30 mouse cellular contexts compared by ENCODE assay signal in genomic region chr12:46303136-46303797, GRCm38 (mm10).
DNase-seq lines count a peak whose midpoint lies in the region; ATAC-seq and TF ChIP-seq lines count a peak whose summit lies in the region.
"Had no signal": no experiment of that assay in that cellular context is flagged by ENCODE, and none has a peak within 500 bp of the region (broad histone marks: within the 10 kb centered on the region; RNA-seq: fewer than 3 reads in every experiment).

No protein-coding gene starts in this region.

- no peaks in the 10 kb centered on the region for H3K36me3 ChIP-seq in hindbrain, embryonic 12.5 days
- no peaks in the 10 kb centered on the region for H3K36me3 ChIP-seq in hindbrain, embryonic 16.5 days (ENCODE audit: control insufficient read depth, insufficient read depth, low read length)
- H3K36me3 ChIP-seq in midbrain, embryonic 14.5 days (ENCODE audit: control insufficient read depth, insufficient read depth, low read length), result no peaks in the 10 kb centered on the region
- H3K36me3 ChIP-seq in midbrain, postnatal 0 days (ENCODE audit: insufficient read depth, low read length), result no peaks in the 10 kb centered on the region
- H3K36me3 ChIP-seq in midbrain, embryonic 16.5 days (ENCODE audit: control insufficient read depth, insufficient read depth, low read length), result no peaks in the 10 kb centered on the region
- H3K36me3 ChIP-seq in midbrain, embryonic 13.5 days, result no peaks in the 10 kb centered on the region
- H3K36me3 ChIP-seq: embryonic facial prominence, embryonic 13.5 days; embryonic facial prominence, embryonic 15.5 days; forebrain, embryonic 10.5 days; forebrain, embryonic 12.5 days had no signal

- no peak overlapping the region for H3K9ac ChIP-seq in hindbrain, embryonic 12.5 days
- no peak overlapping the region for H3K9ac ChIP-seq in hindbrain, embryonic 16.5 days (ENCODE audit: low read depth, low read length)
- H3K9ac ChIP-seq in midbrain, embryonic 14.5 days (replicated peaks; ENCODE audit: low read length), result no peak overlapping the region
- H3K9ac ChIP-seq in midbrain, postnatal 0 days (replicated peaks; ENCODE audit: low read length, poor library complexity, severe bottlenecking), result no peak overlapping the region
- H3K9ac ChIP-seq in midbrain, embryonic 16.5 days (ENCODE audit: low read depth, low read length), result no peak overlapping the region
- no peak overlapping the region for H3K9ac ChIP-seq in midbrain, embryonic 13.5 days (replicated peaks)
- H3K9ac ChIP-seq: embryonic facial prominence, embryonic 13.5 days; embryonic facial prominence, embryonic 15.5 days; forebrain, embryonic 12.5 days had no signal

- H3K27ac ChIP-seq in hindbrain, embryonic 12.5 days, result no peak overlapping the region
- H3K27ac ChIP-seq in hindbrain, embryonic 16.5 days (ENCODE audit: low read depth, low read length), result no peak overlapping the region
- no peak overlapping the region for H3K27ac ChIP-seq in midbrain, embryonic 14.5 days (replicated peaks; ENCODE audit: low read depth, low read length)
- no peak overlapping the region for H3K27ac ChIP-seq in midbrain, postnatal 0 days (ENCODE audit: low read depth, low read length)
- no peak overlapping the region for H3K27ac ChIP-seq in midbrain, embryonic 16.5 days (ENCODE audit: low read length)
- H3K27ac ChIP-seq in midbrain, embryonic 13.5 days, result no peak overlapping the region; the same call in 1 of the 2 replicates
- H3K27ac ChIP-seq: embryonic facial prominence, embryonic 13.5 days; embryonic facial prominence, embryonic 15.5 days; forebrain, embryonic 10.5 days; forebrain, embryonic 12.5 days had no signal

- H3K9me3 ChIP-seq in hindbrain, embryonic 12.5 days (replicated peaks), result no peaks in the 10 kb centered on the region
- no peaks in the 10 kb centered on the region for H3K9me3 ChIP-seq in hindbrain, embryonic 16.5 days (ENCODE audit: control insufficient read depth, low read length)
- no peaks in the 10 kb centered on the region for H3K9me3 ChIP-seq in midbrain, embryonic 14.5 days (ENCODE audit: control insufficient read depth, low read length)
- no peaks in the 10 kb centered on the region for H3K9me3 ChIP-seq in midbrain, postnatal 0 days (ENCODE audit: low read length)
- no peaks in the 10 kb centered on the region for H3K9me3 ChIP-seq in midbrain, embryonic 16.5 days (replicated peaks; ENCODE audit: control insufficient read depth, low read length, poor library complexity, severe bottlenecking)
- no peaks in the 10 kb centered on the region for H3K9me3 ChIP-seq in midbrain, embryonic 13.5 days
- H3K9me3 ChIP-seq: embryonic facial prominence, embryonic 13.5 days; embryonic facial prominence, embryonic 15.5 days; forebrain, embryonic 10.5 days; forebrain, embryonic 12.5 days had no signal

- no peak overlapping the region for H3K4me2 ChIP-seq in hindbrain, embryonic 12.5 days (replicated peaks)
- H3K4me2 ChIP-seq in hindbrain, embryonic 16.5 days (ENCODE audit: low read length), result no peak overlapping the region
- H3K4me2 ChIP-seq in midbrain, embryonic 14.5 days (ENCODE audit: low read length), result no peak overlapping the region
- H3K4me2 ChIP-seq in midbrain, postnatal 0 days (ENCODE audit: low read depth, low read length, poor library complexity, severe bottlenecking), result no peak overlapping the region
- no peak overlapping the region for H3K4me2 ChIP-seq in midbrain, embryonic 16.5 days (ENCODE audit: low read length)
- no peak overlapping the region for H3K4me2 ChIP-seq in midbrain, embryonic 13.5 days (replicated peaks)
- H3K4me2 ChIP-seq: embryonic facial prominence, embryonic 13.5 days; embryonic facial prominence, embryonic 15.5 days; forebrain, embryonic 12.5 days had no signal

- peak; percentile 35 for DNase-seq in midbrain, embryonic 14.5 days
- no peak for DNase-seq in midbrain, postnatal 0 days (ENCODE audit: low spot score)
- peak; percentile 33 for DNase-seq in brain, embryonic 14.5 days (ENCODE audit: low read depth)
- no peak for DNase-seq in thymus, postnatal 0 days (ENCODE audit: low spot score)
- DNase-seq: adrenal gland, adult 8-10 months; adrenal gland, postnatal 14 days; adrenal gland, postnatal 36 days; B cell, adult 2 months; cerebellum, adult 11 months; cerebellum, adult 18-20 months; cerebellum, adult 8-10 months; cerebellum, adult 9-11 months; cerebellum, postnatal 14 days; cerebellum, postnatal 36 days; embryo, embryonic 11 days had no signal

- H3K4me1 ChIP-seq in hindbrain, embryonic 12.5 days, result no peaks in the 10 kb centered on the region
- H3K4me1 ChIP-seq in hindbrain, embryonic 16.5 days (ENCODE audit: control insufficient read depth, insufficient read depth, low read depth, low read length), result no peaks in the 10 kb centered on the region
- H3K4me1 ChIP-seq in midbrain, embryonic 14.5 days (ENCODE audit: control insufficient read depth, insufficient read depth, low read length), result no peaks in the 10 kb centered on the region
- no peaks in the 10 kb centered on the region for H3K4me1 ChIP-seq in midbrain, postnatal 0 days (ENCODE audit: insufficient read depth, low read length)
- peaks cover 3% of the 10 kb centered on the region; the same call in 1 of the 2 replicates for H3K4me1 ChIP-seq in midbrain, embryonic 16.5 days (ENCODE audit: control insufficient read depth, insufficient read depth, low read length)
- H3K4me1 ChIP-seq in midbrain, embryonic 13.5 days (replicated peaks), result peaks cover 4% of the 10 kb centered on the region
- H3K4me1 ChIP-seq: embryonic facial prominence, embryonic 13.5 days; embryonic facial prominence, embryonic 15.5 days; forebrain, embryonic 10.5 days; forebrain, embryonic 12.5 days had no signal

- no peaks in the 10 kb centered on the region for H3K27me3 ChIP-seq in hindbrain, embryonic 12.5 days
- H3K27me3 ChIP-seq in hindbrain, embryonic 16.5 days (replicated peaks; ENCODE audit: control insufficient read depth, insufficient read depth, low read length), result no peaks in the 10 kb centered on the region
- H3K27me3 ChIP-seq in midbrain, embryonic 14.5 days (ENCODE audit: control insufficient read depth, insufficient read depth, low read length), result no peaks in the 10 kb centered on the region
- H3K27me3 ChIP-seq in midbrain, postnatal 0 days (ENCODE audit: insufficient read depth, low read length), result no peaks in the 10 kb centered on the region
- no peaks in the 10 kb centered on the region for H3K27me3 ChIP-seq in midbrain, embryonic 16.5 days (ENCODE audit: control insufficient read depth, insufficient read depth, low read depth, low read length)
- no peaks in the 10 kb centered on the region for H3K27me3 ChIP-seq in midbrain, embryonic 13.5 days
- H3K27me3 ChIP-seq: CH12.LX; embryonic facial prominence, embryonic 13.5 days; embryonic facial prominence, embryonic 15.5 days; forebrain, embryonic 12.5 days; Patski had no signal

- H3K4me3 ChIP-seq in hindbrain, embryonic 12.5 days, result no peak overlapping the region
- no peak overlapping the region for H3K4me3 ChIP-seq in hindbrain, embryonic 16.5 days (ENCODE audit: low read length)
- H3K4me3 ChIP-seq in midbrain, embryonic 14.5 days (replicated peaks; ENCODE audit: low read depth, low read length), result no peak overlapping the region
- H3K4me3 ChIP-seq in midbrain, postnatal 0 days (ENCODE audit: low read depth, low read length), result no peak overlapping the region
- H3K4me3 ChIP-seq in midbrain, embryonic 16.5 days (ENCODE audit: low read depth, low read length), result no peak overlapping the region
- no peak overlapping the region for H3K4me3 ChIP-seq in midbrain, embryonic 13.5 days (replicated peaks)
- H3K4me3 ChIP-seq: embryonic facial prominence, embryonic 13.5 days; embryonic facial prominence, embryonic 15.5 days; erythroblast, embryonic 14.5 days; forebrain, embryonic 10.5 days; forebrain, embryonic 12.5 days had no signal

- ATAC-seq in hindbrain, embryonic 12.5 days (ENCODE audit: low FRiP score), result 0 out of 2 replicates have a peak, but pooled peaks have one; percentile 19
- ATAC-seq in hindbrain, embryonic 16.5 days, result no peak
- ATAC-seq in midbrain, embryonic 14.5 days (ENCODE audit: low FRiP score, low TSS enrichment), result no peak
- no peak for ATAC-seq in midbrain, postnatal 0 days (ENCODE audit: low FRiP score)
- 0 out of 2 replicates have a peak, but pooled peaks have one; percentile 36 for ATAC-seq in midbrain, embryonic 16.5 days
- no peak; the same call in 1 of the 2 replicates for ATAC-seq in midbrain, embryonic 13.5 days
- ATAC-seq: activated CD4-positive, CD25-positive, alpha-beta regulatory T cell, adult 4 months; CD4-positive, CD25-positive, alpha-beta regulatory T cell, adult 4 months; forebrain, embryonic 14.5 days; forebrain, embryonic 16.5 days; Patski had no signal

- 72% methylated on average over 5 of the region's 5 CpGs for WGBS in hindbrain, embryonic 12.5 days
- WGBS in hindbrain, embryonic 16.5 days, result 65% methylated on average over 5 of the region's 5 CpGs
- WGBS in midbrain, embryonic 14.5 days, result 58% methylated on average over 5 of the region's 5 CpGs
- WGBS in midbrain, postnatal 0 days, result 54% methylated on average over 5 of the region's 5 CpGs
- WGBS in midbrain, embryonic 16.5 days, result 54% methylated on average over 5 of the region's 5 CpGs
- 57% methylated on average over 5 of the region's 5 CpGs for WGBS in midbrain, embryonic 13.5 days

- no peak for TF ChIP-seq POLR2A in brain, embryonic 14.5 days (IDR thresholded peaks at IDR 0.05; ENCODE audit: borderline replicate concordance, extremely low read depth, insufficient read depth, insufficient read length, poor library complexity, severe bottlenecking)

- no peak for TF ChIP-seq CTCF in midbrain, postnatal 0 days (IDR thresholded peaks at IDR 0.05)
- no peak for TF ChIP-seq CTCF in brain, embryonic 14.5 days (IDR thresholded peaks at IDR 0.05; ENCODE audit: borderline replicate concordance, extremely low read depth, insufficient read depth, insufficient read length)

Comparison
In these comparisons a context has a peak if more than half of its experiments do, and no peak if none do; other contexts are left out.
1. ATAC-seq: peak in hindbrain, embryonic 12.5 days (single experiment) and midbrain, embryonic 16.5 days (single experiment); none in hindbrain, embryonic 16.5 days (single experiment), midbrain, embryonic 14.5 days (single experiment), midbrain, postnatal 0 days (single experiment) and midbrain, embryonic 13.5 days (single experiment).
2. DNase-seq: peak in midbrain, embryonic 14.5 days (single experiment) and brain, embryonic 14.5 days (single experiment); none in midbrain, postnatal 0 days (single experiment) and thymus, postnatal 0 days (single experiment).